Mouse (Mus musculus): ENCODE results near the gene Zkscan8. TPM values are rescaled to one million over a fixed set of nuclear protein-coding genes. Genes with fewer than 3 reads are reported as not detected.

Gene Zkscan8
- 4.9 and 7.2 TPM in 2 replicates for polyA plus RNA-seq (2012; rRNA removed; ENCODE audit: low replicate concordance)

GRCm38 (mm10) chr13:21530781-21531201 is at the start of gene Zkscan8:
Gene Zkscan8 (minus strand): TSS chr13:21531120.

GRCm38 (mm10) chr13:21559793-21560192 is 28.9 kb upstream of the Zkscan8 start, which contains the start of gene Olfr1535:
Gene Olfr1535 (minus strand): TSS chr13:21559893.

DNA sequence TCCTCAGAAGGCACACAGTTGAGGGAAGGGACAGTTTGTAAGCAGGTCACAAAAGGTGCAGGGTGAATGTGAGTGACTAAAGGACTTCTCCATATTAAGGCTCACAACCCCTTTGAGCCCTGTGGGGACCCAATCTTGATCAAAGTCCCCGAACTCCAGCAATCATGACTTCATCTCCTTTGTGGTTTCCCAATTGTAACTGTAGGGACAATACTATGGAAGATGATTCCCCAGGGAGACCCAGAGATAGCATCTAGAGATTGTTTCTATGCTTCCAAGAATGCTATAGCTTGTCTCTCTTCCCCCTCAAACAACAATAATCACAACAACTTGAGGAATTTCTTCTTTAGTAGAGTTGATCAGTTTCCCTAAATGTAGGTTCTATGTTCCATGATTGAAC is 11.8 kb upstream of the Zkscan8 start, which contains the start of gene Olfr1366:
TSS of gene Olfr1366 (minus strand) at position 101 of the 400 bp plus-strand sequence.

GRCm38 (mm10) chr13:21501182-21501581 is 29.7 kb downstream of the Zkscan8 start, which contains the start of gene Gm11273:
Gene Gm11273 (minus strand): TSS chr13:21501418.

DNA sequence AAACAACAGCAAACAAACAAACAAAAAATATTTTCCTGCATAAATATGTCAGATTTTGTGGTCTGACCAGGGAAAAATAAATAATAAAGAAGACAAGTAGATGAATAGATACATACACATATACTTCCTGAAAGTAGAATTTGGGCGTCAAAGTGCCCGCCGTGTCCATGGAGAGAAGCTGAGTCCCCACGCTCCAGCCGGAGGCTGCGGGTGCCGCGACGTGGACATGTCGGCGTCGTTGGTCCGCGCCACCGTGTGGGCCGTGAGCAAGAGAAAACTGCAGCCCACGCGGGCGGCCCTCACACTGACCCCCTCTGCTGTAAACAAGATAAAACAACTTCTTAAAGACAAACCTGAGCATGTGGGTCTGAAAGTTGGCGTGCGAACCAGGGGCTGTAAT is 35.8 kb downstream of the Zkscan8 start, which contains the start of gene AK157302:
TSS of gene AK157302 (plus strand) at position 144 of the 400 bp plus-strand sequence.

GRCm38 (mm10) chr13:21478759-21479670 is 51.9 kb downstream of the Zkscan8 start, which contains the start of the genes Zkscan4 and Gm10065:
Gene Zkscan4 (plus strand): TSS chr13:21478907.
Gene Gm10065 (minus strand): TSS chr13:21479441.

GRCm38 (mm10) chr13:21468061-21469019 is 62.6 kb downstream of the Zkscan8 start, which contains the start of gene Nkapl:
Gene Nkapl (minus strand): TSS chr13:21468509.

Other genes with a start within 250 kb of the Zkscan8 start
- gene Gpx5, start 238.4 kb downstream of the Zkscan8 start, polyA plus RNA-seq (2012; rRNA removed; ENCODE audit: low replicate concordance), result 1.5 and 7.6 TPM in 2 replicates
- not detected in 2 replicates for gene Gpx6, start 219.0 kb downstream of the Zkscan8 start, polyA plus RNA-seq (2012; rRNA removed; ENCODE audit: low replicate concordance)
- not detected in 2 replicates for gene Olfr1367, start 184.2 kb downstream of the Zkscan8 start, polyA plus RNA-seq (2012; rRNA removed; ENCODE audit: low replicate concordance)
- 2.0 and 2.8 TPM in 2 replicates for gene Zscan12, start 168.3 kb downstream of the Zkscan8 start, polyA plus RNA-seq (2012; rRNA removed; ENCODE audit: low replicate concordance)
- gene Zkscan3, start 128.4 kb downstream of the Zkscan8 start, polyA plus RNA-seq (2012; rRNA removed; ENCODE audit: low replicate concordance), result 30.6 and 33.3 TPM in 2 replicates
- 0.10 and 0.62 TPM in 2 replicates for gene Pgbd1, start 90.1 kb downstream of the Zkscan8 start, polyA plus RNA-seq (2012; rRNA removed; ENCODE audit: low replicate concordance)
- 24.0 and 27.9 TPM in 2 replicates for gene Zscan26, start 77.4 kb downstream of the Zkscan8 start, polyA plus RNA-seq (2012; rRNA removed; ENCODE audit: low replicate concordance)
- gene Nkapl, start 62.6 kb downstream of the Zkscan8 start, polyA plus RNA-seq (2012; rRNA removed; ENCODE audit: low replicate concordance), result 0.72 and 1.1 TPM in 2 replicates
- 2.1 and 2.2 TPM in 2 replicates for gene Zkscan4, start 52.2 kb downstream of the Zkscan8 start, polyA plus RNA-seq (2012; rRNA removed; ENCODE audit: low replicate concordance)
- not detected in 2 replicates for gene Gm10065, start 51.7 kb downstream of the Zkscan8 start, polyA plus RNA-seq (2012; rRNA removed; ENCODE audit: low replicate concordance)
- gene AK157302, start 35.9 kb downstream of the Zkscan8 start, polyA plus RNA-seq (2012; rRNA removed; ENCODE audit: low replicate concordance), result 0.24 and 0.27 TPM in 2 replicates
- 17.1 and 26.1 TPM in 2 replicates for gene Gm11273, start 29.7 kb downstream of the Zkscan8 start, polyA plus RNA-seq (2012; rRNA removed; ENCODE audit: low replicate concordance)
- gene Olfr1366, start 11.7 kb upstream of the Zkscan8 start, polyA plus RNA-seq (2012; rRNA removed; ENCODE audit: low replicate concordance), result not detected in 2 replicates
- not detected in 2 replicates for gene Olfr1535, start 28.8 kb upstream of the Zkscan8 start, polyA plus RNA-seq (2012; rRNA removed; ENCODE audit: low replicate concordance)
- gene Olfr1364, start 50.6 kb upstream of the Zkscan8 start, polyA plus RNA-seq (2012; rRNA removed; ENCODE audit: low replicate concordance), result not detected in 2 replicates
- not detected in 2 replicates for gene Olfr1362, start 82.9 kb upstream of the Zkscan8 start, polyA plus RNA-seq (2012; rRNA removed; ENCODE audit: low replicate concordance)
- gene Olfr11, start 111.4 kb upstream of the Zkscan8 start, polyA plus RNA-seq (2012; rRNA removed; ENCODE audit: low replicate concordance), result 0.04 TPM in 1 of 2 replicates, not detected in the other
- gene Olfr1361, start 132.3 kb upstream of the Zkscan8 start, polyA plus RNA-seq (2012; rRNA removed; ENCODE audit: low replicate concordance), result not detected in 2 replicates
- not detected in 2 replicates for gene Olfr1360, start 146.3 kb upstream of the Zkscan8 start, polyA plus RNA-seq (2012; rRNA removed; ENCODE audit: low replicate concordance)
- gene Olfr1359, start 167.0 kb upstream of the Zkscan8 start, polyA plus RNA-seq (2012; rRNA removed; ENCODE audit: low replicate concordance), result not detected in 2 replicates
- gene Hist1h2bl, start 185.0 kb upstream of the Zkscan8 start, polyA plus RNA-seq (2012; rRNA removed; ENCODE audit: low replicate concordance), result 2.6 and 3.2 TPM in 2 replicates
- gene Hist1h2ai, start 185.3 kb upstream of the Zkscan8 start, polyA plus RNA-seq (2012; rRNA removed; ENCODE audit: low replicate concordance), result 1.7 and 10.5 TPM in 2 replicates
- gene Hist1h3h, start 186.5 kb upstream of the Zkscan8 start, polyA plus RNA-seq (2012; rRNA removed; ENCODE audit: low replicate concordance), result 2.7 and 33.5 TPM in 2 replicates
- 0.42 and 2.3 TPM in 2 replicates for gene Hist1h2bm, start 190.9 kb upstream of the Zkscan8 start, polyA plus RNA-seq (2012; rRNA removed; ENCODE audit: low replicate concordance)
- 0.50 and 4.8 TPM in 2 replicates for gene Hist1h4j, start 203.9 kb upstream of the Zkscan8 start, polyA plus RNA-seq (2012; rRNA removed; ENCODE audit: low replicate concordance)
- gene Hist1h4k, start 219.4 kb upstream of the Zkscan8 start, polyA plus RNA-seq (2012; rRNA removed; ENCODE audit: low replicate concordance), result 2.1 and 39.6 TPM in 2 replicates
- gene Hist1h2ak, start 222.7 kb upstream of the Zkscan8 start, polyA plus RNA-seq (2012; rRNA removed; ENCODE audit: low replicate concordance), result 9.2 TPM in 1 of 2 replicates, not detected in the other
- gene Hist1h2bn, start 223.0 kb upstream of the Zkscan8 start, polyA plus RNA-seq (2012; rRNA removed; ENCODE audit: low replicate concordance), result 5.6 and 6.6 TPM in 2 replicates
- gene Hist1h1b, start 249.5 kb upstream of the Zkscan8 start, polyA plus RNA-seq (2012; rRNA removed; ENCODE audit: low replicate concordance), result 0.23 and 1.3 TPM in 2 replicates

All from subcutaneous adipose tissue, adult 2 months (tissue).